ENCODE assay signal across 21 mouse cellular contexts in genomic region chr2:157870247-157870646, GRCm38 (mm10). TPM values are rescaled to one million over a fixed set of nuclear protein-coding genes. Genes with fewer than 3 reads are reported as not detected.
A peak's percentile ranks its signal among the peaks of the same experiment; 100 is the strongest.
DNase-seq lines count a peak whose midpoint lies in the region; ATAC-seq and TF ChIP-seq lines count a peak whose summit lies in the region.
"Had no signal": no experiment of that assay in that cellular context is flagged by ENCODE, and none has a peak within 500 bp of the region (broad histone marks: within the 10 kb centered on the region; RNA-seq: fewer than 3 reads in every experiment).

No protein-coding gene starts in this region.

- no peak overlapping the region for H3K4me2 ChIP-seq in heart, embryonic 12.5 days
- H3K4me2 ChIP-seq: forebrain, embryonic 12.5 days; intestine, embryonic 15.5 days; midbrain, embryonic 13.5 days; neural tube, embryonic 13.5 days had no signal

- H3K4me1 ChIP-seq in heart, embryonic 12.5 days (replicated peaks) = no peaks in the 10 kb centered on the region
- no peaks in the 10 kb centered on the region for H3K4me1 ChIP-seq in thymus, adult 2 months (replicated peaks; ENCODE audit: control insufficient read depth, insufficient read depth, low read length)
- H3K4me1 ChIP-seq: forebrain, embryonic 12.5 days; intestine, embryonic 15.5 days had no signal

- peaks cover 21% of the 10 kb centered on the region for H3K36me3 ChIP-seq in heart, embryonic 12.5 days
- H3K36me3 ChIP-seq in thymus, adult 2 months (ENCODE audit: control insufficient read depth, insufficient read depth, low read length) = peaks cover 10% of the 10 kb centered on the region
- H3K36me3 ChIP-seq: intestine, embryonic 15.5 days had no signal

- no peak overlapping the region for H3K9ac ChIP-seq in heart, embryonic 12.5 days
- H3K9ac ChIP-seq: forebrain, embryonic 12.5 days; intestine, embryonic 15.5 days; liver, embryonic 14.5 days; midbrain, embryonic 13.5 days; neural tube, embryonic 13.5 days had no signal

- TF ChIP-seq CTCF in thymus, adult 2 months (IDR thresholded peaks at IDR 0.05; ENCODE audit: borderline replicate concordance, control insufficient read depth, extremely low read depth, insufficient read depth, low read length, poor library complexity) = no peak

- no peak for ATAC-seq in heart, embryonic 12.5 days (ENCODE audit: insufficient number of reproducible peaks, low FRiP score)
- ATAC-seq in erythroblast, adult 5-6 weeks (replicated peaks; ENCODE audit: low FRiP score, poor library complexity, severe bottlenecking) = no peak
- ATAC-seq: intestine, embryonic 15.5 days; midbrain, embryonic 13.5 days; Patski had no signal

- peak; percentile 65 to 79 for DNase-seq in adrenal gland, adult (ENCODE audit: inconsistent age in 2 of 2, low spot score in 1 of 2)
- DNase-seq in adrenal gland, adult 18-20 months (ENCODE audit: low spot score in 2 of 2) = no peak
- peak; percentile 29 for DNase-seq in heart, adult 8-10 months (ENCODE audit: low spot score)
- DNase-seq in adrenal gland, postnatal 10 days = peak; percentile 67
- peak; percentile 68 for DNase-seq in gastrocnemius, postnatal 10 days
- no peak for DNase-seq in thymus, adult 2 months
- DNase-seq: cerebellum, adult 8-10 months; kidney, postnatal 14 days; retina, postnatal 1 day; spleen, adult 18-20 months; thymus, postnatal 36 days had no signal

- no peak overlapping the region for H3K4me3 ChIP-seq in heart, embryonic 12.5 days
- no peak overlapping the region for H3K4me3 ChIP-seq in thymus, adult 2 months (ENCODE audit: control insufficient read depth, insufficient read depth, low read length)
- H3K4me3 ChIP-seq: forebrain, embryonic 12.5 days; hindbrain, embryonic 10.5 days; intestine, embryonic 15.5 days; midbrain, embryonic 13.5 days; neural tube, embryonic 13.5 days had no signal

- TF ChIP-seq POLR2A in thymus, adult 2 months (IDR thresholded peaks at IDR 0.05; ENCODE audit: control insufficient read depth, extremely low read depth, insufficient read depth, low read length, poor library complexity) = no peak

- 0 out of 2 replicates have a peak, but pooled peaks cover 3% of the 10 kb centered on the region for H3K27me3 ChIP-seq in heart, embryonic 12.5 days (replicated peaks)
- H3K27me3 ChIP-seq in thymus, adult 2 months (ENCODE audit: control insufficient read depth, insufficient read depth, low read length) = no peaks in the 10 kb centered on the region
- H3K27me3 ChIP-seq: forebrain, embryonic 12.5 days; intestine, embryonic 15.5 days; midbrain, embryonic 13.5 days; neural tube, embryonic 13.5 days; Patski had no signal

- no peaks in the 10 kb centered on the region for H3K9me3 ChIP-seq in heart, embryonic 12.5 days (replicated peaks)
- H3K9me3 ChIP-seq: forebrain, embryonic 12.5 days; hindbrain, embryonic 10.5 days; intestine, embryonic 15.5 days; midbrain, embryonic 13.5 days; neural tube, embryonic 13.5 days had no signal

- H3K27ac ChIP-seq in heart, embryonic 12.5 days (ENCODE audit: poor library complexity, severe bottlenecking) = no peak overlapping the region
- no peak overlapping the region for H3K27ac ChIP-seq in thymus, adult 2 months (ENCODE audit: control insufficient read depth, insufficient read depth, low read length)
- H3K27ac ChIP-seq: hindbrain, embryonic 10.5 days; intestine, embryonic 15.5 days; liver, embryonic 14.5 days; neural tube, embryonic 13.5 days; stomach, postnatal 0 days had no signal

- 87% methylated on average over 6 of the region's 6 CpGs for WGBS in heart, embryonic 12.5 days
- WGBS in thymus, adult 2 months = 95% methylated on average over 6 of the region's 6 CpGs

RNA-seq across cellular contexts. Expression of gene Vstm2l, which starts 44.2 kb away (rescaled TPM):
- 1 to 10 TPM; 1.6 to 3.3 TPM for total RNA-seq in adrenal gland, adult 18-20 months (2021)
- under 1 TPM; 0.19 to 0.31 (median 0.22) TPM for total RNA-seq in heart, adult 8-10 months (2022)
- polyA plus RNA-seq in heart, embryonic 12.5 days (2016; fragmentation: Nextera tagmentation; extraction: Ambion mirVana) = not detected in 2 replicates
- total RNA-seq in adrenal gland, postnatal 10 days (2021) = 10 to 100 TPM in 1 of 2 experiments, 1 to 10 TPM in 1; 7.3 to 15.7 TPM
- total RNA-seq in gastrocnemius, postnatal 10 days (2021) = under 1 TPM; 0.40 to 0.45 TPM
- total RNA-seq in erythroblast, adult 5-6 weeks (2015; ENCODE audit: low replicate concordance) = not detected in 2 replicates
- not detected in 2 replicates for total RNA-seq in erythroblast, adult 5-6 weeks (2017; ENCODE audit: low replicate concordance)
- 0.11 and 0.36 TPM in 2 replicates for polyA plus RNA-seq in thymus, adult 2 months (2012; rRNA removed)
- polyA plus RNA-seq: Patski had no signal

Comparison
In these comparisons a context has a peak if more than half of its experiments do, and no peak if none do; other contexts are left out.
1. DNase-seq: peak in adrenal gland, adult (2 of 2), heart, adult 8-10 months (single experiment), adrenal gland, postnatal 10 days (single experiment) and gastrocnemius, postnatal 10 days (single experiment); none in adrenal gland, adult 18-20 months (0 of 2) and thymus, adult 2 months (single experiment).